Mouse (Mus musculus): ENCODE measurements at regions not wholly inside any gene's neighbourhood (a gene's known extent, or its start where the extent isn't known, plus 50 kb on each side); places are given as distances from the start of the nearest gene placed in this dataset.

GRCm38 (mm10) chr13:94687295-94687694 is 101.4 kb upstream of the Tbca start:
- ATAC-seq, result no peak
- Histone ChIP-seq H3K27me3 (replicated peaks; ENCODE audit: control insufficient read depth, insufficient read depth, low read length) (peaks cover 9% of the 10 kb centered on the region), H3K9ac (ENCODE audit: low read depth, low read length) (no peak overlapping the region), H3K4me1 (ENCODE audit: control insufficient read depth, insufficient read depth, low read depth, low read length) (no peaks in the 10 kb centered on the region; the same call in 1 of the 2 replicates), H3K4me2 (ENCODE audit: low read length) (no peak overlapping the region), H3K4me3 (ENCODE audit: low read length) (no peak overlapping the region), H3K27ac (ENCODE audit: low read depth, low read length) (no peak overlapping the region), H3K9me3 (ENCODE audit: control insufficient read depth, low read length) (no peaks in the 10 kb centered on the region), H3K36me3 (ENCODE audit: control insufficient read depth, insufficient read depth, low read length) (no peaks in the 10 kb centered on the region)
- 65% methylated on average over 5 of the region's 5 CpGs for WGBS

- peaks cover 46% of the 10 kb centered on the region for H3K27me3 ChIP-seq (replicated peaks; ENCODE audit: control insufficient read depth, insufficient read depth, low read length)
- no peak for ATAC-seq
- peaks cover 13% of the 10 kb centered on the region for H3K4me1 ChIP-seq (ENCODE audit: control insufficient read depth, insufficient read depth, low read depth, low read length)
- H3K36me3 ChIP-seq (ENCODE audit: control insufficient read depth, insufficient read depth, low read length), result no peaks in the 10 kb centered on the region
- H3K9me3 ChIP-seq (ENCODE audit: control insufficient read depth, low read length), result no peaks in the 10 kb centered on the region
- H3K4me3 ChIP-seq (ENCODE audit: low read length), result no peak overlapping the region
- no peak overlapping the region for H3K4me2 ChIP-seq (ENCODE audit: low read length)
- WGBS, result 4% methylated on average over 7 of the region's 7 CpGs
- no peak overlapping the region for H3K9ac ChIP-seq (ENCODE audit: low read depth, low read length)
- no peak overlapping the region for H3K27ac ChIP-seq (ENCODE audit: low read depth, low read length)
Measured at GRCm38 (mm10) chr13:94706641-94707053, 82.1 kb upstream of the Tbca start.

GRCm38 (mm10) chr13:94707371-94708280 is 81.1 kb upstream of the Tbca start:
- WGBS, result 2% methylated on average over 32 of the region's 32 CpGs
- Histone ChIP-seq H3K9ac (ENCODE audit: low read depth, low read length) (no peak overlapping the region), H3K27ac (ENCODE audit: low read depth, low read length) (no peak overlapping the region), H3K36me3 (ENCODE audit: control insufficient read depth, insufficient read depth, low read length) (no peaks in the 10 kb centered on the region), H3K9me3 (ENCODE audit: control insufficient read depth, low read length) (no peaks in the 10 kb centered on the region), H3K4me2 (ENCODE audit: low read length) (no peak overlapping the region), H3K4me3 (ENCODE audit: low read length) (no peak overlapping the region), H3K27me3 (replicated peaks; ENCODE audit: control insufficient read depth, insufficient read depth, low read length) (peaks cover 51% of the 10 kb centered on the region), H3K4me1 (ENCODE audit: control insufficient read depth, insufficient read depth, low read depth, low read length) (peaks cover 7% of the 10 kb centered on the region)
- no peak for ATAC-seq

- WGBS, result 28% methylated on average over 5 of the region's 5 CpGs
- Histone ChIP-seq H3K9me3 (ENCODE audit: control insufficient read depth, low read length) (no peaks in the 10 kb centered on the region), H3K27me3 (replicated peaks; ENCODE audit: control insufficient read depth, insufficient read depth, low read length) (peaks cover 51% of the 10 kb centered on the region), H3K4me3 (ENCODE audit: low read length) (no peak overlapping the region), H3K36me3 (ENCODE audit: control insufficient read depth, insufficient read depth, low read length) (no peaks in the 10 kb centered on the region), H3K9ac (ENCODE audit: low read depth, low read length) (no peak overlapping the region), H3K4me2 (ENCODE audit: low read length) (no peak overlapping the region), H3K27ac (ENCODE audit: low read depth, low read length) (no peak overlapping the region), H3K4me1 (ENCODE audit: control insufficient read depth, insufficient read depth, low read depth, low read length) (peaks cover 4% of the 10 kb centered on the region)
- ATAC-seq, result no peak
Measured at GRCm38 (mm10) chr13:94708786-94709185, 79.9 kb upstream of the Tbca start.

GRCm38 (mm10) chr13:94709691-94710573 is 78.8 kb upstream of the Tbca start:
- Histone ChIP-seq H3K9ac (ENCODE audit: low read depth, low read length) (no peak overlapping the region), H3K4me1 (ENCODE audit: control insufficient read depth, insufficient read depth, low read depth, low read length) (peaks cover 4% of the 10 kb centered on the region), H3K27ac (ENCODE audit: low read depth, low read length) (peak overlapping the region; percentile 3; the same call in 1 of the 2 replicates), H3K36me3 (ENCODE audit: control insufficient read depth, insufficient read depth, low read length) (no peaks in the 10 kb centered on the region), H3K4me2 (ENCODE audit: low read length) (peak overlapping the region; percentile 43), H3K4me3 (ENCODE audit: low read length) (peak overlapping the region; percentile 22), H3K27me3 (replicated peaks; ENCODE audit: control insufficient read depth, insufficient read depth, low read length) (peaks cover 56% of the 10 kb centered on the region), H3K9me3 (ENCODE audit: control insufficient read depth, low read length) (no peaks in the 10 kb centered on the region)
- under 1% methylated on average over 45 of the region's 50 CpGs for WGBS
- ATAC-seq, result peak; percentile 71

- Histone ChIP-seq H3K4me1 (ENCODE audit: control insufficient read depth, insufficient read depth, low read depth, low read length) (peaks cover 4% of the 10 kb centered on the region), H3K9me3 (ENCODE audit: control insufficient read depth, low read length) (no peaks in the 10 kb centered on the region), H3K36me3 (ENCODE audit: control insufficient read depth, insufficient read depth, low read length) (no peaks in the 10 kb centered on the region), H3K27ac (ENCODE audit: low read depth, low read length) (0 out of 2 replicates have a peak overlapping the region, but pooled peaks have one; percentile 3), H3K27me3 (replicated peaks; ENCODE audit: control insufficient read depth, insufficient read depth, low read length) (peaks cover 51% of the 10 kb centered on the region), H3K4me3 (ENCODE audit: low read length) (peak overlapping the region; percentile 22; the same call in 1 of the 2 replicates), H3K9ac (ENCODE audit: low read depth, low read length) (no peak overlapping the region), H3K4me2 (ENCODE audit: low read length) (peak overlapping the region; percentile 43)
- 2% methylated on average over 26 of the region's 26 CpGs for WGBS
- ATAC-seq, result no peak
Measured at GRCm38 (mm10) chr13:94710574-94711172, 78.0 kb upstream of the Tbca start.

- Histone ChIP-seq H3K27ac (ENCODE audit: low read depth, low read length) (no peak overlapping the region), H3K9ac (ENCODE audit: low read depth, low read length) (no peak overlapping the region), H3K36me3 (ENCODE audit: control insufficient read depth, insufficient read depth, low read length) (no peaks in the 10 kb centered on the region), H3K27me3 (replicated peaks; ENCODE audit: control insufficient read depth, insufficient read depth, low read length) (peaks cover 53% of the 10 kb centered on the region), H3K4me2 (ENCODE audit: low read length) (no peak overlapping the region), H3K4me1 (ENCODE audit: control insufficient read depth, insufficient read depth, low read depth, low read length) (peaks cover 4% of the 10 kb centered on the region; the same call in 1 of the 2 replicates), H3K9me3 (ENCODE audit: control insufficient read depth, low read length) (no peaks in the 10 kb centered on the region), H3K4me3 (ENCODE audit: low read length) (no peak overlapping the region)
- ATAC-seq, result no peak
- 63% methylated on average over 3 of the region's 3 CpGs for WGBS
Measured at GRCm38 (mm10) chr13:94713451-94713850, 75.3 kb upstream of the Tbca start.

- Histone ChIP-seq H3K27ac (ENCODE audit: low read depth, low read length) (no peak overlapping the region), H3K9me3 (ENCODE audit: control insufficient read depth, low read length) (no peaks in the 10 kb centered on the region), H3K4me2 (ENCODE audit: low read length) (no peak overlapping the region), H3K4me1 (ENCODE audit: control insufficient read depth, insufficient read depth, low read depth, low read length) (no peaks in the 10 kb centered on the region), H3K4me3 (ENCODE audit: low read length) (no peak overlapping the region), H3K27me3 (replicated peaks; ENCODE audit: control insufficient read depth, insufficient read depth, low read length) (peaks cover 4% of the 10 kb centered on the region), H3K36me3 (ENCODE audit: control insufficient read depth, insufficient read depth, low read length) (no peaks in the 10 kb centered on the region), H3K9ac (ENCODE audit: low read depth, low read length) (no peak overlapping the region)
- WGBS, result 90% methylated on average over 4 of the region's 4 CpGs
- no peak for ATAC-seq
Measured at GRCm38 (mm10) chr13:94721625-94722024, 67.1 kb upstream of the Tbca start.

All from hindbrain, embryonic 16.5 days (tissue).